Mouse (Mus musculus): Measurements from ENCODE around the gene Dtx2.

Gene Dtx2

GRCm38 (mm10) chr5:135994725-135995687, at the start of gene Dtx2:
Gene Dtx2 (plus strand): TSS chr5:135994800.
- DNase-seq = peak; percentile 87

- DNase-seq = peak; percentile 55
These were observed 48.6 kb upstream of the Dtx2 start for GRCm38 (mm10) chr5:135945916-135946408.

DNA sequence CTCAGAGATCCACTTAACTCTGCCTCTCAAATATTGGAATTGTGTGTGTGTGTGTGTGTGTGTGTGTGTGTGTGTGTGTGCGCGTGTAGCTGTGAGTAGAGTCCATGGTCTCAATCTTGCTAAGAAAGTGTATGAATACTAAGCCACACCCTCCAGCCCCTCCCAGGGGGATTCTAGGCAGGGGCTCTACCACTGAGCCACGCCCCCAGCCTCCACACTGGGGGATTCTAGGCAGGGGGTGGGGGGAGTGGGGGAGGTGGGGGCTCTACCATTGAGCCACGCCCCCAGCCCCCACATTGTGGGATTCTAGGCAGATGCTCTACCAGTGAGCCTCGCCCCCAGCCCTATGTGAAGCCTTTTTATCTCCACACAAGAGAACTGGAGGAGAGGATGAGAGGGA, 48.0 kb upstream of the Dtx2 start:
- DNase-seq = no peak

GRCm38 (mm10) chr5:135950710-135951412, 43.7 kb upstream of the Dtx2 start:
- DNase-seq = no peak

DNA sequence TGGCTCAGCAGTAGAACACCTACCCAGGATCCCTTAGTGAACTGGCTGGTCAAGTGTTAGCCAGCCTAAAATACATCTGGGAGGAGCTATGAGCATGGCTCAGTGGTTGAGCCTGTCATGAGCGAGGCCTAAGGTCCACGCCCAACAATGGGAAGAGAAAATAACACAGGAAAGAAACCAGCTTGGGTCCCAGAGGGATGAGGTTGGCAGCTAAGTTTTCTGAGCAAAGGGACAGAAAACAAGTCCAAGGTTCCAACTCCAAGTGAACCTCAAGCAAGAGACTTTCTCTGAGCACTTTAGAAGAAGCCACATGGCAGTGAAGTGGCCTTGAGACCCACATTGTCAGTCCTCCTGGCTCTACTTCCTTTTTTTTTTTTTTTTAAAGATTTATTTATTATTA, 42.9 kb upstream of the Dtx2 start:
- no peak for DNase-seq

DNA sequence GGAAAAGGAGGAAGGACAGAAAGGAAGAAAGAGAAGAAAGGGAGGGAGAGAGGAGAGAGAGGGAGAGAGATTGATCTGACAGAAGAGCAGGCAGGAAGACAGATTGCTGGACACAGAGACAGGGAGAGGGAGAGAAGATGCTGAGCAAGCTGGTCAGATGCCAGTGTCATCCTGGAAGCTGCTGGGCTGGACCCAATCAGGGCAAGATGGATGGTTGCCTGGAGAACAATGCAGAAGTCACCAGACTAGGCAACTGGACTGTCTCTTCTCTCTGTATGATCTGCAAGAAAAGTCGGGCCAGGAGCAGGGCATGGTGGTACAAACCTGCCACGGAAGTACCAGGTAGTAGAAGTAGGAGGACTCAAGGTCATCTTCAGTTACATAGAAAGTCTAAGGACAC, 41.8 kb upstream of the Dtx2 start:
- no peak for DNase-seq

- DNase-seq = no peak
These were observed 38.0 kb upstream of the Dtx2 start for GRCm38 (mm10) chr5:135956300-135957206.

- DNase-seq = peak; percentile 89
These were observed 37.2 kb upstream of the Dtx2 start for GRCm38 (mm10) chr5:135957207-135957974.

DNA sequence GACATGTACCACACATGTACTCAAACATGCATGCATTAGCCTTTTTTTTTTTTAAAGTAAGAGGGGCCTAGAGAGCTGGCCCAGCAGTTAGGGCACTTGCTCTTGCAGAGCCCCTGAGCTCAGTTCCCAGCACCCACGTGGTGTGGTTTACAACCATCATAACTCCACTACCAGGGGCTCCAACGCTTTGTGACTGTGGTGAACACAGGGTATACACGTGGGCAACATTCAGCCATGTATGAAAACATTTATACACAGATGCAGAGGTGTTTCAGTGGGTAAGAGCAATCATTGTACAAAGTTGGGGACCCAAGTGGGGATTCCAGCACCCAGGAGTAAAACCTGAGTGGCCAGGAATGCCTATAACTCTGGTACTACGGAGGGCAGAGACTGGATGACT, 36.2 kb upstream of the Dtx2 start:
- no peak for DNase-seq

GRCm38 (mm10) chr5:135959911-135960310, 34.7 kb upstream of the Dtx2 start:
- no peak for DNase-seq

- DNase-seq = no peak
These were observed 33.5 kb upstream of the Dtx2 start for GRCm38 (mm10) chr5:135960909-135961635.

DNA sequence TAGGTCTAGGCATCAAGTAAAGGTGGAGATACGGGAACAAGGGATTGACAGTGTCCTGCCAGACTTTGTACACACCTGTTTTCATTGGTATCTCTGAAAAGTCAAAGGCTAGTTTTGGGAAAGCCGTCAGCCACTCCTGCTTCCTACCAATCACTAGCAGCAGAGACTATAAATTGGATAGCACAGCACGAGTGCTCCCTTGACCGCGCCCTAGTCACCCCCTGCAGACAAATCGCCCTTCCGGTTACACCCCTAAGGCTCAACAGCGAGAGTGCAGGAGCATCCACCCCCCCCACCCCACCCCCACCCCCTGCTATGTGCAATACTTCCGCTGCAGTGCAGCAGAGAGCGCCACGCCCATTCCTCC, 32.5 kb upstream of the Dtx2 start:
- no peak for DNase-seq

- peak; percentile 94 for DNase-seq
These were observed 31.9 kb upstream of the Dtx2 start for GRCm38 (mm10) chr5:135962492-135963279.

GRCm38 (mm10) chr5:135963280-135963627, 31.3 kb upstream of the Dtx2 start:
- no peak for DNase-seq

DNA sequence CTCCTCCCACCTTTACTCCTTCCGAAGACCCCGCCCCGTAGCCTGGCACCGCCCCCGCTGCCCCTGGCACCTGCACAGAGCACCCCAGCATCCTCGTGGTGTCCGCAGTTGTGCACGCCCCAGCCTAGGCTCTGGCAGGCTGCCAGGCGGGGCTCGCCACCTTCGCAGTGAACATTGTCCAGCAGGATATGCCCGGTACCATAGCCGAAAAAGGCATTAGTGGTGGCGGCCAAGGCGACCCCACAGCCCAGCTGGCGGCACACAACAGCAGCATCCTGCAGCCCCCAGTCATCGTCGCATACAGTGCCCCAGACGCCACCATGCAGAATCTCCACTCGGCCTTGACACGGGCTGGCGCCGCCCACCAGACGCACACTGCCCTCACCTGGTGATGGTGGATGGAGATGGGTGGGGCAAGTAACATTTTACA, 29.1 kb upstream of the Dtx2 start:
- peak; percentile 26 for DNase-seq

- DNase-seq = no peak
These were observed 27.7 kb upstream of the Dtx2 start for GRCm38 (mm10) chr5:135966866-135967265.

DNA sequence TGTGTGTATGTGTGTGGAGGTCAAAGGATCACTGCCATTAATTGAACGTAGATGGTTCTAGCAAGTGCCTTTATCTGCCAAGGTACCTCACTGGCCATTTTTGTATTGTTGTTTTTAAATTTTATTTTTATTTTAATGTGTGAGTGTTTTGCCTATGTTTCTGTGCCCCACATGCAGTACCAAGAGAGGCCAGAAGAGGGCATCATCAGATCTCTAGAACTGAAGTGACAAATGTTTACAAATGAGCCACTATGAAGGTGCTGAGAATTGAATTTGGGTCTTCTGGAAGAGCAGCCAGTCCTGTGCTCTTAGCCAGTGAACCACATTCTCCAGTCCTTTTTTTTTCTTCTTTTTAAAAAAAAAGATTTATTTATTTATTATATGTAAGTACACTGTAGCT, 25.8 kb upstream of the Dtx2 start:
- peak; percentile 46 for DNase-seq

DNA sequence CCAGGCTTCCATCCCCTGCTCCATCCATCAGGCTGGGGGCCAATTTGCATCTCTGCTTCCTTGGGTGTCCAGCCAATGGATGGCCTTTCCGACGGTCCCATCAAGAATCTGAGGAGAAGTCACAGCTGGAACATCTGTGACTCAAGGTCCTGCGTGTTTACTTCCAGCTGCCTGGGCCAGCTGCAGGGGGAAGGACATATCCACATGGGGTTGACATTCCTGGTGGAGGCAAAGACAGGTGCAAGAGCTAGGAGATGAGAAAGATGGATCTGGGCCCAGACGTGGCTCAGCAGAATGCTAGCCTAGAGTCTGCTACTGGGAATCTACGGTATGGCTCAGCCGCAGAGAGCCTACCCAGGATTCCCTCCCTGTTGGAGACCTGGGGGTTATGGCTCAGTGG, 24.4 kb upstream of the Dtx2 start:
- DNase-seq = no peak

GRCm38 (mm10) chr5:135971876-135972275, 22.7 kb upstream of the Dtx2 start:
- DNase-seq = no peak

- DNase-seq = no peak
These were observed 20.2 kb upstream of the Dtx2 start, which contains the start of gene Ssc4d for GRCm38 (mm10) chr5:135974365-135974764. Gene Ssc4d (minus strand): TSS chr5:135974531.

Measured in right cerebral cortex, postnatal 14 days (tissue).